Mouse (Mus musculus): ENCODE measurements around the gene Slc34a3.

Slc34a3 gene

GRCm38 (mm10) chr2:25246183-25247072 is 12.3 kb upstream of the Slc34a3 start, which contains the start of gene AL732309.1:
Gene AL732309.1 (minus strand): TSS chr2:25246863.
- DNase-seq = no peak

- DNase-seq = no peak
Observed at GRCm38 (mm10) chr2:25244144-25244543, 10.0 kb upstream of the Slc34a3 start.

GRCm38 (mm10) chr2:25243342-25243741 is 9.2 kb upstream of the Slc34a3 start:
- DNase-seq = no peak

- peak; percentile 39 to 54 for DNase-seq
Observed at GRCm38 (mm10) chr2:25242101-25242506, 7.9 kb upstream of the Slc34a3 start, which contains the start of the genes Rnf208 and Cysrt1. Gene Rnf208 (plus strand): TSS chr2:25242255. Gene Cysrt1 (minus strand): TSS chr2:25242452.

GRCm38 (mm10) chr2:25241438-25241775 is 7.2 kb upstream of the Slc34a3 start:
- peak in 1 of 2 experiments; percentile 9 for DNase-seq

GRCm38 (mm10) chr2:25240723-25241437 is 6.7 kb upstream of the Slc34a3 start:
- DNase-seq = peak; percentile 84 to 89

- peak in 1 of 2 experiments; percentile 2 for DNase-seq
Observed at GRCm38 (mm10) chr2:25240310-25240709, 6.1 kb upstream of the Slc34a3 start.

GRCm38 (mm10) chr2:25239766-25240165 is 5.6 kb upstream of the Slc34a3 start:
- peak in 1 of 2 experiments; percentile 3 for DNase-seq

GRCm38 (mm10) chr2:25238106-25238505 is 3.9 kb upstream of the Slc34a3 start:
- peak in 1 of 2 experiments; percentile 4 for DNase-seq

GRCm38 (mm10) chr2:25237522-25237921 is 3.4 kb upstream of the Slc34a3 start:
- peak in 1 of 2 experiments; percentile 35 for DNase-seq

- DNase-seq = peak in 1 of 2 experiments; percentile 7
Observed at GRCm38 (mm10) chr2:25236614-25237013, 2.5 kb upstream of the Slc34a3 start, which contains the start of gene Rnf224. Gene Rnf224 (minus strand): TSS chr2:25236787.

GRCm38 (mm10) chr2:25234551-25235220 is 522 bp upstream of the Slc34a3 start:
- DNase-seq = peak in 1 of 2 experiments; percentile 46

GRCm38 (mm10) chr2:25233421-25233820 is 743 bp downstream of the Slc34a3 start:
- DNase-seq = peak in 1 of 2 experiments; percentile 2

GRCm38 (mm10) chr2:25231038-25231437 is 3.1 kb downstream of the Slc34a3 start:
- no peak for DNase-seq

GRCm38 (mm10) chr2:25230581-25230980 is 3.6 kb downstream of the Slc34a3 start:
- DNase-seq = no peak

- no peak for DNase-seq
Observed at GRCm38 (mm10) chr2:25229582-25229981, 4.6 kb downstream of the Slc34a3 start.

GRCm38 (mm10) chr2:25228995-25229530 is 5.1 kb downstream of the Slc34a3 start:
- no peak for DNase-seq

- DNase-seq = peak; percentile 88 to 92
Observed at GRCm38 (mm10) chr2:25228431-25228889, 5.7 kb downstream of the Slc34a3 start.

GRCm38 (mm10) chr2:25227406-25227805 is 6.8 kb downstream of the Slc34a3 start:
- no peak for DNase-seq

GRCm38 (mm10) chr2:25226864-25227263 is 7.3 kb downstream of the Slc34a3 start:
- DNase-seq = no peak

GRCm38 (mm10) chr2:25225811-25226379 is 8.3 kb downstream of the Slc34a3 start:
- no peak for DNase-seq

Data from kidney, postnatal 4 days (tissue).